Mouse (Mus musculus) limb, embryonic 15.5 days (tissue): ENCODE measurements around the gene Kdm4a. TPM values are rescaled to one million over a fixed set of nuclear protein-coding genes. Genes with fewer than 3 reads are reported as not detected.

Experiments used
- ATAC-seq: fragments of 200-750 bp; cut with Nextera tagmentation; 2 replicates; pipeline ENCODE4 v1.8.0; 2017; ENCODE audit warnings: low read depth, moderate TSS enrichment; ENCODE audit not compliant: insufficient number of reproducible peaks, low FRiP score, low TSS enrichment
- H3K27ac ChIP-seq: fragments of 300-500 bp; sonication (generic); 2 replicates; pipeline ENCODE4 v1.5.1; 2015; ENCODE audit warnings: moderate library complexity, mild to moderate bottlenecking, inconsistent platforms
- H3K27me3 ChIP-seq: fragments of 300-500 bp; sonication (generic); 2 replicates; pipeline ENCODE4 v1.6.1; 2015; ENCODE audit warnings: inconsistent platforms
- H3K36me3 ChIP-seq: fragments of 300-500 bp; sonication (generic); 2 replicates; pipeline ENCODE4 v1.6.1; 2015; ENCODE audit warnings: inconsistent platforms
- H3K4me1 ChIP-seq: fragments of 300-500 bp; sonication (generic); 2 replicates; pipeline ENCODE4 v1.6.1; 2015; ENCODE audit warnings: inconsistent platforms
- H3K4me2 ChIP-seq: fragments of 300-500 bp; sonication (generic); 2 replicates; pipeline ENCODE4 v1.6.1; 2015; ENCODE audit warnings: mild to moderate bottlenecking, inconsistent platforms
- H3K4me3 ChIP-seq: fragments of 300-500 bp; sonication (generic); 2 replicates; pipeline ENCODE4 v1.5.1; 2015; ENCODE audit warnings: mild to moderate bottlenecking, inconsistent platforms
- H3K9ac ChIP-seq: fragments of 300-500 bp; sonication (generic); 2 replicates; pipeline ENCODE4 v1.6.1; 2015; ENCODE audit warnings: inconsistent platforms
- H3K9me3 ChIP-seq: fragments of 300-500 bp; sonication (generic); 2 replicates; pipeline ENCODE4 v1.6.1; 2016; ENCODE audit warnings: inconsistent platforms
- WGBS: fragments of 180-500 bp; shearing (Covaris S2); methylation state at CpG from one replicate; pipeline ENCODE4 v1.1.7; 2015; 5-methylcytosine and 5-hydroxymethylcytosine counted together
- polyA plus RNA-seq: library from polyadenylated mRNA; unstranded; fragments of >200 nt; fragmentation: Nextera tagmentation; extraction: Ambion mirVana; gene quantifications from 2 replicates; pipeline ENCODE4 v1.2.1, GENCODE M21; 2015

The Kdm4a gene
- polyA plus RNA-seq, 1 experiment from 2014 or later, result 35.0 TPM

DNA sequence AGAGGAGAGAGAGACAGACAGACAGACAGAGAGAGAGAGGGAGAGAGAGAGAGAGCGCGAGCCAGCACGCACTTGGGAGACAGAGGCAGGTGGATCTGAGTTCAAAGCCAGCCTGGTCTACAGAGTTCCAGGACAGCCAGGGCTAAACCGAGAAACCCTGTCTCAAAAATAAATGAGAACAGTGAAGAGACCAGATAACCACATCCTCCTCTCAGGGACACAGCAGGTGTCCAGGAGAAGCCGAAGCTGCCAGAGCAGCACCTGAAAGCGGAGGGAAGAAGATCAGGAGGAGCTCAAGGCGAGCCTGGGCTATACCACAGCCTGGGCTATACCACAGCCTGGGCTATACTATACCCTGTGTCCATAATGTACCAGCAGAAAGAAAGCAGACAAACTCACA is 29.0 kb downstream of the Kdm4a start:
- no peak overlapping the region for H3K4me3 ChIP-seq
- peaks cover 98% of the 10 kb centered on the region for H3K36me3 ChIP-seq
- no peak overlapping the region for H3K27ac ChIP-seq
- no peaks in the 10 kb centered on the region for H3K4me1 ChIP-seq
- 89% methylated on average over 7 of the region's 7 CpGs for WGBS
- no peaks in the 10 kb centered on the region for H3K27me3 ChIP-seq
- H3K9me3 ChIP-seq, result no peaks in the 10 kb centered on the region
- no peak overlapping the region for H3K9ac ChIP-seq
- no peak overlapping the region for H3K4me2 ChIP-seq
- no peak for ATAC-seq

DNA sequence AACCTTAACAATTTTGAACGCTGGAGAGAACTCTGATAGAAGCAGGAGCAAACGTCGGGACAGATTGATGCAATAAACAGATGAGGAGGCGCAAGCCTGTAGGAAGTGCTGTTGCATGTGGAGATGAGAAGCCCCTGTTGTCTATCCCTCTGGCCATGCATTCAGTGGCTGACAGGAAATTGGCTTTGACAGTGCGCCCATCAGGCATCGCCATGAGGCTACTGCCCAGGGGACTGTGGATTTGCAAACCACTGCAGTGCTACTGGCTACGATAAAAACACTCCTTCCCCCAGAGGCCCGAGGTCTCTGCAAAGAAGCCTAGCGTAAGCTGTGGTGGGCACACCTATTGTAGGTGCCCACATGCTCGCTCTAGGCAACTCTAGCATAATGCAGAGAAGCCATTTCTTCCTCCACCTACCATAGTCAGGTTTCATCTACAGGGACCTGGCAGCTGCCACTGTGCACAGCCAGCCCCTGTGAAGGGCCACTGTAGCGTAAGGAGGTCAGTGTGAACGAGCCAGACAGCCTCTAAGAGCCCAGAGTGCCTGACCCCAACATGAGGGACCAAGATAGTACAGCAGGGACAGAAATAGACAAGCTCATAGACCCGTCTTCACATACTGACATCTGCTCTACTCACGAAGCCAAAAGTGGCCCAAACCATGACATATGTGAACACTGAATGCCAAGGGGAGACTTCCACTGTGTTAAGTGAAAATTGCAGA is 29.7 kb downstream of the Kdm4a start:
- no peak overlapping the region for H3K4me2 ChIP-seq
- no peak overlapping the region for H3K4me3 ChIP-seq
- no peak overlapping the region for H3K27ac ChIP-seq
- no peaks in the 10 kb centered on the region for H3K27me3 ChIP-seq
- ATAC-seq, result no peak
- 83% methylated on average over 14 of the region's 14 CpGs for WGBS
- peaks cover 98% of the 10 kb centered on the region for H3K36me3 ChIP-seq
- no peaks in the 10 kb centered on the region for H3K4me1 ChIP-seq
- no peaks in the 10 kb centered on the region for H3K9me3 ChIP-seq
- no peak overlapping the region for H3K9ac ChIP-seq

DNA sequence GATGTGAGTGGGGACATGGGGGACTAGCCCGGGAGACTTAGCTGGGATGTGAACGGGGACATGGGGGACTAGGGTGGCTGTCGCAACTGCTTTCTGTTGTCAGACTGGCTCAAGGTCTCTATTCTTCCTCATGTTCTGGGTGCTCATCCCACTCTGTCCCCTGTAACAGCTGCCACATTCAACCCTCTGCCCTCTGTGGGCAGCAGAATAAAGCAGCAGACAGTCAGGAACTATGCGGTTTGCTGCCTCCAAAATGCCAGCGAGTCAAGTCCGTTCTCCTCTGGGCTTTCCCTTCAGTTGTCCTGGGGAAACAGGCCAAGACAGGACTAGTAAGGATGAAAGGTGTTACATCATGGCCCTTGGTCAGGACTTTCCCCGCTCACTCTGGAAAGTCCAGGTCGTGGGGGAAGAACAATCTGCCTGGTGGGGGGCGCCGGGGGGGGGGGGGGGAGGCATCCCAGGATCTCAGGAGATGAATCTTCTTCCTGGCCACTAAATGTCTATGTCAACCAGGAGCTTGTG is 30.7 kb downstream of the Kdm4a start:
- WGBS, result 81% methylated on average over 10 of the region's 10 CpGs

DNA sequence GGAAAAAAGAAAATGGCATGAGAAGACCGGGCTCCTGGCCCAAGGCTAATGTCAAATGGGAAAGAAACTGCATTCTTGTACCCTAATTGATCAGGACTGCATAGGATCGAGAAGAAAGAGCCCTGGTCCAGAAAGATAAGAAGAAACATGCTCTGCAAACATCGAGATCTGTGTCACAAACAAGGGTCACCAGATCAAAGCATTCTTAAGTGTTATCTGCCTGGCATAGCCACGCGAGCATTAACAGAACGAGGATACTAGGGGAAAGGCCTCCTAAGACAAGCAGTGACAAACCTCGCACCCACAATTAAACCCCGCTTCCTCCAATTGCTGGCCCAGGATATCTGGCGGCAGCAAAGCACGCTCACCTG is 31.5 kb downstream of the Kdm4a start:
- Histone ChIP-seq H3K27ac (no peak overlapping the region), H3K9me3 (no peaks in the 10 kb centered on the region), H3K36me3 (peaks cover 98% of the 10 kb centered on the region), H3K4me2 (no peak overlapping the region), H3K4me1 (no peaks in the 10 kb centered on the region), H3K4me3 (no peak overlapping the region), H3K9ac (no peak overlapping the region), H3K27me3 (no peaks in the 10 kb centered on the region)
- no peak for ATAC-seq
- 53% methylated on average over 10 of the region's 10 CpGs for WGBS

More for the DNA sequence above, 30.7 kb downstream of the Kdm4a start:
- H3K36me3 ChIP-seq, result peaks cover 98% of the 10 kb centered on the region
- H3K27ac ChIP-seq, result no peak overlapping the region
- H3K4me2 ChIP-seq, result no peak overlapping the region
- no peaks in the 10 kb centered on the region for H3K27me3 ChIP-seq
- no peak for ATAC-seq
- no peaks in the 10 kb centered on the region for H3K9me3 ChIP-seq
- H3K4me3 ChIP-seq, result no peak overlapping the region
- no peak overlapping the region for H3K9ac ChIP-seq
- H3K4me1 ChIP-seq, result no peaks in the 10 kb centered on the region

DNA sequence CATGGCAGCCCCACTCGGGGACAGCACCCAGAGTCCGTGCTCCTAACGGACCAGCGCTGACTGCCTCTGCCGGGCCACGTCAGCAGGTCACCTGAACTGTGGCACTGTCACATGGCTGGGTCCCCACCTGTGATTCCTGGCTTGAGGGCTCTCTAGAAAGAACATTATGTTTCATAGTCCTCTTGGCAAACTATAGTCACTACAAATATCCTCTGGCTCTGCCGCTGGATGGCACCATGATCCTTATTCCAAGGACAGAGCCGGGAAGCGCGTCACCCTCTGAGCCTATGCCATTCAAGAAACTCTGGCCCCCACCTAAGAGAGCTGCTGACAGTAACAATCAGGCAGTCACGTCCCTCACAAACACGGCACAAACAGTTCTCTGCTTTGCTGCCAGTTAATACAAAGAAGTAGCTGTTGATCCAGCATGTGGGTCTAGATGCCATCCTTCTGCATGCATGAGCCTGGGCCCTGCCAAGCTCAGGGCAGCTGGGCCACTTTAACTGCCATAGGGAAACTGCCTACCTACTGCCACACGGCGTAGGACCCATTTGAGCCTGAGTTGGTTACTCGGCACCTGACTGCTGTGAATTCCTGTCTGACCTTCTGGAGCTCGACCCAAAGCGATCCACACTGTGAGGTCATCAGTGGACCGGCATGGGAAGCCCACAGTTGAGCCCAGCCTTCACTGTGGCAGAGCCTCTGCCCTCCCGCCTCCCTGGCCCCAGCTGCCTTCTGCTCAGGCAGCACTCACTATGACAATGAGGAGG is 32.1 kb downstream of the Kdm4a start:
- Histone ChIP-seq H3K4me1 (no peaks in the 10 kb centered on the region), H3K27ac (no peak overlapping the region), H3K36me3 (peaks cover 98% of the 10 kb centered on the region), H3K4me3 (no peak overlapping the region), H3K9ac (no peak overlapping the region), H3K4me2 (no peak overlapping the region), H3K9me3 (no peaks in the 10 kb centered on the region), H3K27me3 (no peaks in the 10 kb centered on the region)
- no peak for ATAC-seq
- 90% methylated on average over 19 of the region's 19 CpGs for WGBS

DNA sequence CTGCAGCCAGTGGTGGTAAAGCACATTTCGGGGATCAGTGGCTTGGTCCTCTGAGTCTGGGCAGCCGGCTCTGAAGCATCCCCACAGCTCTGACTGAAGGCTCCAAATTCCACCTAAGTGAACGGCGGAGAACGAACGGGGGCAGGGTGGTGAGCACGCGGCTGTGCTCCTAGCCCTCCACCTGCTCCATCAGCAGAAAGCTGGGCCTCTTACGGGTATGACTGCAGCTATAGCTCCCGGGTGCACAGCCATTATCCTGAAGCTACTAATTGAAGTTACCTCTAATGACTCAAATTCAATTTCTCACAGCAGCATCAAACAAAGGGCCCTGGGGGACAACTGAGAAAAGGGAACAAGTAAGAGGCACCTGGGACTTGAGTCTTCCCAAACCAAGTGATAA is 32.8 kb downstream of the Kdm4a start:
- WGBS, result 86% methylated on average over 10 of the region's 10 CpGs
- Histone ChIP-seq H3K4me3 (no peak overlapping the region), H3K9me3 (no peaks in the 10 kb centered on the region), H3K27ac (no peak overlapping the region), H3K4me1 (no peaks in the 10 kb centered on the region), H3K36me3 (peaks cover 98% of the 10 kb centered on the region), H3K27me3 (no peaks in the 10 kb centered on the region), H3K9ac (no peak overlapping the region), H3K4me2 (no peak overlapping the region)
- no peak for ATAC-seq

DNA sequence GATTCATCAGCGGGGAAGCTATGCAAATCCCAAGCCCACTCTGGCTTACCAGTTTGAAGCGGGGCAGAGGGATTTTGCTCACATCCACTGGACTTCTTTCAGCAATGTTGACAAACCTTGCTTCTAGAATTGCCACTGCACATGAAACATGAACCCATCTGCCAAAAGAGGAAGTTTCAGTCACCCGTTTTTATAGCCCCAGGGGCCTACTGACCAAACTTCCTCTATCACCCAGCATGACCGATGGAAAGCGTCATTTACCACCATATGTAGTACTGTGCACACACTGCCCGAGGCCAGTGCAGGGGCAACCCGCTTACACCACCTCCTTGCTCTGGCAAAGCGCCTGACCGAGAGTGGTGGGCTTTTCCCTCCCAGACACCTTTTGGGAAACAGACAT is 35.5 kb downstream of the Kdm4a start:
- H3K9me3 ChIP-seq, result no peaks in the 10 kb centered on the region
- H3K36me3 ChIP-seq, result peaks cover 97% of the 10 kb centered on the region
- no peak overlapping the region for H3K9ac ChIP-seq
- no peaks in the 10 kb centered on the region for H3K27me3 ChIP-seq
- 72% methylated on average over 9 of the region's 9 CpGs for WGBS
- ATAC-seq, result no peak
- H3K4me1 ChIP-seq, result no peaks in the 10 kb centered on the region
- H3K4me3 ChIP-seq, result no peak overlapping the region
- no peak overlapping the region for H3K27ac ChIP-seq
- no peak overlapping the region for H3K4me2 ChIP-seq

DNA sequence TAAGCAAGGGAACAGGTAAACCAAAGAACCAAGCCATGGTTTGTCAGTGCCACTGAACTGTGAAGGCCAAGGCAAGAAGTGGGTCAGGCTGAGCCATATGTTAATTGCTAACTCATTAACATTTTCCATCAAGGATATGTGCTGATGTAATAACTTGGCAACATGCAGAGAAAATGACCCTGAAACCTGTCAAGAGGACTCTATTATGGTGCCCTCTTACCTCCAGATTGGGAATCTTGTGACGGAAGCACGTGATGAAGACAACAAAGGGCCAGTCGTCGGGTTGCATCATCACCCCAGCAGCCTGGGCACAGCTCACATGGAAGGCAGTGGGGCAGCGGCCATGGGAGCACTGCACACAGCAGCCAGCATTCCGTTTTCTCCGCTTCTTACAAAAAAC is 36.2 kb downstream of the Kdm4a start:
- Histone ChIP-seq H3K4me1 (no peaks in the 10 kb centered on the region), H3K4me2 (no peak overlapping the region), H3K27ac (no peak overlapping the region), H3K9me3 (no peaks in the 10 kb centered on the region), H3K27me3 (no peaks in the 10 kb centered on the region), H3K9ac (no peak overlapping the region), H3K36me3 (peaks cover 96% of the 10 kb centered on the region), H3K4me3 (no peak overlapping the region)
- 89% methylated on average over 7 of the region's 7 CpGs for WGBS
- no peak for ATAC-seq

DNA sequence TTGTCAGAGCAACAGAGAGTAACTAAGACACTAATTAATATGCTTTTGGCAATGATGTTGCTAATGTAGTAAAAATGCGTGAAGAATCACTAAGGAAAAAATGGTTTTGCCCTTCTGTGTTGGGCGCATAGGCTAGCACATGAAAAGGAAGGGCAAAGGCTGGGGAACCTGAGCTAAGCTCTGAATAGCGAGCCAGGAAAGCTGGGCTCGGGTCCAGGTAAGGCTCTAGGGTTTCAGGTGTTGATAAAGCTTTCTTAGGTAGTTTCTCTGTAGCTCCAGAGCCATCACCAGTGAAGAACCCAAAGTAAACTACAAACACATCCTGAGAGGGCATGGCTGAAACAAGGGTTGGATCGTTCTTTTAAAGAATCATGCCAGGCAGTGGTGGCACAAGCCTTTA is 38.3 kb downstream of the Kdm4a start:
- 85% methylated on average over 5 of the region's 5 CpGs for WGBS
- H3K9ac ChIP-seq, result no peak overlapping the region
- H3K4me2 ChIP-seq, result no peak overlapping the region
- H3K27ac ChIP-seq, result no peak overlapping the region
- no peak for ATAC-seq
- H3K36me3 ChIP-seq, result peaks cover 96% of the 10 kb centered on the region
- H3K9me3 ChIP-seq, result no peaks in the 10 kb centered on the region
- no peaks in the 10 kb centered on the region for H3K27me3 ChIP-seq
- H3K4me3 ChIP-seq, result no peak overlapping the region
- no peaks in the 10 kb centered on the region for H3K4me1 ChIP-seq

DNA sequence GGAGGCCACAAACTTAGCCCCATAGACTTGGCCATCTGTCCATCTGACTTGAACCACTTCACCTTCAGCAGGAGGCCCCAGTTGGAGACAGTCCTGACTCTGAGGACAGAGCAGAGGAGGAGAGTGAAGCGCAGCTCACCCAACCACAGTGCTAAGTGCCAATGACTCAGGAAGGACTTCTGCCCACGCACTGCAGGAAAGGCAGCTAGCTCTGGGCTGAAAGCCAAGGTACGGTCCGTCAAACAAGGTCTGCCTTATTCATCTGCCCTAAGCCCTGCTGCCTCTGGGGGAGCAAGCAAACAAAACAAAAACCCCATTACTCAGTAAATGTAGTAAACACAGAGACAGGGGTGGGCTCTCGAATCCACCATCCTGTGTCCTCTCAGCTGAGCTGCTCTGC is 41.0 kb downstream of the Kdm4a start:
- H3K4me2 ChIP-seq, result no peak overlapping the region
- H3K4me3 ChIP-seq, result no peak overlapping the region
- H3K27ac ChIP-seq, result no peak overlapping the region
- H3K9me3 ChIP-seq, result no peaks in the 10 kb centered on the region
- no peak for ATAC-seq
- no peak overlapping the region for H3K9ac ChIP-seq
- no peaks in the 10 kb centered on the region for H3K27me3 ChIP-seq
- H3K4me1 ChIP-seq, result peaks cover 6% of the 10 kb centered on the region
- 60% methylated on average over 5 of the region's 5 CpGs for WGBS
- peaks cover 77% of the 10 kb centered on the region for H3K36me3 ChIP-seq

DNA sequence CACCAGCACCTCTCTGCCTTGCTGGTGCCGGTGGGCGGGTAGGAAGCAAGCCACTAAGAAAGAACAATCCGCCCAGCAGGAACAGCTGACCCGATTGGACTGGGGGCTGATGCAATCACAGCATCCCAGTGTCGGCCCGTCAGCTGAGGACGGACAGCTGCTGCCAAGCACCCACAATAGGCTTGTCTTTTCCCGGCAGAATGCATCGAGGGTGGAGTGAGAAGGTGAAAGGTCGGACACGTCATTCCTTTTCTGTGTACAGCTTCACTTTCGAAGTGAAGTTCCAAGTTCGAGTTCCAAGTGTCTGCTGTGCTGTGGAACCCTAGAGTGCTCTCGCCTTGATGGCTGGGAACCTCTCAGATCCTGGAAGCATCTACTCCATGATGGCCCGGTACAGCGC is 42.0 kb downstream of the Kdm4a start:
- H3K4me2 ChIP-seq, result no peak overlapping the region
- H3K9me3 ChIP-seq, result no peaks in the 10 kb centered on the region
- H3K9ac ChIP-seq, result no peak overlapping the region
- H3K27me3 ChIP-seq, result no peaks in the 10 kb centered on the region
- no peak for ATAC-seq
- H3K4me3 ChIP-seq, result no peak overlapping the region
- no peak overlapping the region for H3K27ac ChIP-seq
- WGBS, result 88% methylated on average over 16 of the region's 16 CpGs
- H3K4me1 ChIP-seq, result peaks cover 8% of the 10 kb centered on the region
- peaks cover 67% of the 10 kb centered on the region for H3K36me3 ChIP-seq

DNA sequence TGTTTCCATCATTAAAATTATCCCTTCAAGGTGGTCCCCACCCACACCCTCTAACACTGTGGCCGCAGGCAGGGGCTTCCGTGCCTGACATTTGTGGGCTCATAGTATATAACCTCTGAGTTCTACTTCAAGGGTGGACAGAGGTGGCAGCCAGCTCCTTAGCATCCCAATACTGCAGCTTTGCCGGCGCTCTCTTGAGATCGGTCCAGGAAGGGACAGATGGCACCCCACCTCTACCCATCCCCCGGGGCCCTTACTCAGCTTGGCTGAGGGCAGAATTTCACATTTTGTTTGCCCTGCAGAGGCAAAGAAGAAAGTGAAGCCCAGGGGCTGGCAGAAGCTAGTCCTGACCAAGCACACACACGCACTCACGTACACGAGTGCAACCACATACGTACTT is 42.5 kb downstream of the Kdm4a start:
- no peak overlapping the region for H3K9ac ChIP-seq
- peaks cover 13% of the 10 kb centered on the region for H3K4me1 ChIP-seq
- no peak overlapping the region for H3K4me2 ChIP-seq
- H3K27ac ChIP-seq, result no peak overlapping the region
- no peaks in the 10 kb centered on the region for H3K27me3 ChIP-seq
- peaks cover 61% of the 10 kb centered on the region for H3K36me3 ChIP-seq
- H3K9me3 ChIP-seq, result no peaks in the 10 kb centered on the region
- 91% methylated on average over 10 of the region's 10 CpGs for WGBS
- H3K4me3 ChIP-seq, result no peak overlapping the region
- ATAC-seq, result no peak
